Mouse (Mus musculus) right cerebral cortex, postnatal 10 days (tissue): ENCODE measurements at regions not wholly inside any gene's neighbourhood (a gene's known extent, or its start where the extent isn't known, plus 50 kb on each side); places are given as distances from the start of the nearest gene placed in this dataset.
"Not testable (repeated sequence)": the region's sequence is repeated elsewhere in the genome, so short reads cannot be mapped to it uniquely, and the experiment has no call there.

Experiments
- DNase-seq, 2 experiments: peaks; one replicate each; pipeline ENCODE4 v3.0.0; 2021; ENCODE audit warnings: low spot score in 2 of 2

DNA sequence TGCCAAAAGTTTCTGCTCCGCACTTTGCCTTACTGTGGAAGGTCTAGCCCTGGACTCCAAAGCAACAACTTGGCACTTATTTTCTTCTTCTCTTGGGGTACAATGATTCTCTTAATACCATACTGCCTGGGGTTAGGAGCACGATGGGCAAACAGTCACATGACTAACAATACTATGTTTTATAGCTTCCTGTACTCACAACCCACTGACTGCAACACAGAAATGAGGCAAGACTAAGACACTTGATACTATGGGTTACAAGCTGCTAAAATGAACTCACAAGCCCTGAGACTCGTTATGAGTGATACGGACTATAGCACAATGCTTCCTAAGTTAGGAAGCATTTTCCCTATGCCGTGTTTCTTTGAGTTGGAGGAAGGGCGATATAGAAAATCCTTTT is 222.3 kb upstream of the Zpld1 start:
- no peak for DNase-seq

GRCm38 (mm10) chr16:55519646-55520045 is 221.9 kb upstream of the Zpld1 start:
- no peak for DNase-seq

- DNase-seq = no peak
Measured at GRCm38 (mm10) chr16:55516994-55517393, 219.2 kb upstream of the Zpld1 start.

- no peak for DNase-seq
Measured at GRCm38 (mm10) chr16:55515228-55515696, 217.5 kb upstream of the Zpld1 start.

DNA sequence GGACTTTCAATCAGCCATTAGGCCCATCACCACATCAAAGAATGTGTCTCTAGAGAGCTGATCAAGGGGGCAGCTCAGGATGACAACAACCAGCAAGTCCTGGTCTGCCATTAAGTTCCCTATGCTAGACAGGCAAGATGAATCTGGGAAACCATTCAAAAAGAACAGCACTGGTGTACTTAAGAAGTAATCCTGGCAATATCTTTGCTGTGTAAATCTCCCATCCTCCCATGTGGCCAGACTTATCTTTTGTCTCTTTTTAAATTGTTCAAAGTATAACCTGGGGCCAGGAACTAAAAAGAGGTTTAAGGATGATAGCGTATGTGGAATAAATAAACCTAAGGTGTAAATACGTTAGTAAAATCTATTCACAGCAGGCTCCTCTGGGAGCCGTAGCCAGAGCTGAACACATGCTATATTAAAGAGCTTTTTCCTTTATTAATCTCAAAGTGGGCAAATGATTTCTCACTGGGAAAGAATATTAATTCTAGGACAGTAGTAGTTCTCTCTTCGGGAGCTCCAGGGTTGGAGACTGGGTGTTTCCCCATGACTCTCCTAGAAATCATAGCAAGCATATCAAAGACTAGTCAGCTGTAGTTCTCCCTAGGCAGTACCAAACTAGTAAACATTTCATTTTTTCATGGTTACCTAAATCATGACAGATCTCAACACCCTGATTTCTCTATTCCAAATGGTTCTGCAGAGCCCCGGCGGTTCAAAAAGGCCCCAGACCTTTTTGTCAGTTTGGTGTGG is 216.8 kb upstream of the Zpld1 start:
- no peak for DNase-seq

DNA sequence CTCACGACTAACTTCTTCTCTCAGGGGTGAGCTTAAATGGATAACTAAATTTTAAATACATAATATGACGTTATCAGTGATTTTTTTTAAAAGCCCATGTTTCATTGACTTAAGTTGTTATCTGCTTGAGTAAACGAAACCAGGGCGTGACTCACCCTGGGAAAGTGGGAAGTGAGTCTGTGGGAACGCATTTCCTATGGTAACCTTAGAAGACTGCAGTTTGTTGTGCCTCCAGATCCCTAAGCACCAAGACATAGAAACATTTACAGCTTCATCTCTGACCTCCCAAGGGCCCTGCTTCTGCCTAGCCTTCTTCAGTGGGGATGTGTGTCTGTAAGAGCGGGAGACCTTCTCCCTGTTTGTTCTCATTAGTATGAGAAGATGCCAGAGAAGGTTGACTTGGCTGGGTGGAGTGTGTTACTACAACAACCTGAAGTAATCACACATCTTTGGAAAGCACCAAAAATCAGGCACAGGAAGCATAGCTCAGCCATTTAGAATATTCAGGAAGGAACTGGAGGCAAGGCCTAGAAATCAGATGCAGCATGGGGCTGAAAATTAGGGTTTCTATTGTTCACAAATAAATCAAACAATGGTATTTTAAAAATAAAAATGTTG is 207.1 kb upstream of the Zpld1 start:
- no peak for DNase-seq

DNA sequence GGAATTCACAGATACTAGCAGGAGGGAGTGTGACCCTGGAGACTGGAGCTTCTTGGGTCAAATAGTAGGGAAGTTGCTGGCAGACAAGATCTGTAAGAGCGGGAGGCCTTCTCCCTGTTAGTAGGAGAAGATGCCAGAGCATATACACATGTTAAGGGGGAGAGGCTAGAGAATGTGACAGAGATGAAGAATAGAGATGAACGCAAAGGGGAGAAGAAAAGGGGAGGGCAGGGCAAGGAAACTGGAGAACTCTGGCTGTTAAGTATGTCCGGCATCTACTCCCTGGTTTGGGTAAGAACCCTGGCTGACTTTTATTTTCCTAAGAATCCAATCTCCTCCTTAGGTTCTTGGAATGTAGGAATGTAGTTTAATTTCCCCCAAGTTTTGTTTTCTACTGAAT is 206.5 kb upstream of the Zpld1 start:
- no peak for DNase-seq

GRCm38 (mm10) chr16:55503273-55503672 is 205.5 kb upstream of the Zpld1 start:
- no peak for DNase-seq

DNA sequence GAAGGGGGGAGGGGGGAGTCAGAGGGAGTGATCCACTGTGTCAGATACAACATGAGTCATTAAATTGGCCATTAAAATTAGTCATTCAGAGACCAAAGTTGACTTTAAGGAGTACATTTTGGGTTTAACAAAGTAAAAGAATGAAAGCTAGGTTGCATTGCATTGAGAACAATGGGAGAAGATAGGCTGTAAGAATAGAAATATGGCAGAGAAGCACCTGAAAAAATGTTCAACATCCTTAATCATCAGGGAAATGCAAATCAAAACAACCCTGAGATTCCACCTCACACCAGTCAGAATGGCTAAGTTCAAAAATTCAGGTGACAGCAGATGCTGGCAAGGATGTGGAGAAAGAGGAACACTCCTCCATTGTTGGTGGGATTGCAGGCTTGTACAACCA is 202.0 kb upstream of the Zpld1 start:
- DNase-seq = not testable (repeated sequence)

- DNase-seq = no peak
Measured at GRCm38 (mm10) chr16:55495051-55495450, 197.3 kb upstream of the Zpld1 start.

DNA sequence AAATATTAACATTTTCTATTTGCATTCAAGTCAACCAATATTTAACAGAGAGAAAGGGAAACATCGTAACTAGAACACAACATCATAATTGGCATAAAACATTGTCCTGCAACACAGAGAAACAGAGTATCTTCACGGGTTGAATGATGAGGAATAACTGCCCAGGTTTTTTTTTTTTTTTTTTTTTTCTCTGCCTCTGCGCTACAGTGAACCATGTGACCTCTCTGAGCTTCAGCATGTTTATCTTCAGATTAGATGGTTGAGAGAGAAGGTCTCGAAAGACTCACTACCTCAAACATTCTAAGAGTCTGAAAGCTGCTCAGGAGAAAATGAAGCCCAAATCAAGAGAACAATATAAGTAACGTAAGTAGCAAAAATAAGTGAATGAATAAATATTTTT is 196.4 kb upstream of the Zpld1 start:
- no peak for DNase-seq

DNA sequence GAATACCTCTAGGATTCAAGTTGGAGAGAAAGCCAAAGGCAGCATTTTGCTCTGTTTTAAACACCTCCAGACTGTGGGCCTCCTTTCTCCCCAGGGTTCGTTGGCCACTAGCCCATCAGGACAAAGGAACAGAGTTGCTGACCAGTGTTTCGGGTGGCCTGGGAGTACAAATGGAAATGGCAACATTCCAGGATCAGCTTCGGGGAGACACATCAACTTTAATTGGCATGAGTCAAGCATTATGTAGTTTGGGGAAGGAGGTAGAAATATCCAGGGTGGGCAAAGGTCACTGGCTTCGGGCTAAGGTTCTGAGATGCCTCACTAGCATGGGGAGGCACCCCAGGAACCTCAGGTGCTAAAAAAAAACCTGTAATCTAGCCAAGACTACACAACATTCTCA is 194.3 kb upstream of the Zpld1 start:
- no peak for DNase-seq

DNA sequence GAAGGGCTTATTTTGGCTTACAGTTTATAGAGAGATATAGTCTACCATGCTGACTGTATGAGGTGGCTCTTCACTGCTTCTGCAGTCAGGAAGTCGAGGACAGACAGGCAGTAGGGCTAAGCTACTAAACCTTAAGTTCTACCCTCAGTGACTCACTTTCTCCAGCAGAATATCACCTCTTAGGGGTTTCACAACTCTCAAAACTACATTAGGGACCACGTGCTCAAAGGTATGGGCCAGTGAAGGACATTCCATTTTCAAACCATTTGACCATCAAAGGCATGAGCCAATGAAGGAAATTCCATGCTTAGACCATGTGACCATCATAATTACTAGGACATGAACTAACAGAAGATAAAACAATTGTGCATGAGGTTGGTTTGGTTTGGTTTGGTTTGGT is 186.6 kb upstream of the Zpld1 start:
- DNase-seq = no peak

DNA sequence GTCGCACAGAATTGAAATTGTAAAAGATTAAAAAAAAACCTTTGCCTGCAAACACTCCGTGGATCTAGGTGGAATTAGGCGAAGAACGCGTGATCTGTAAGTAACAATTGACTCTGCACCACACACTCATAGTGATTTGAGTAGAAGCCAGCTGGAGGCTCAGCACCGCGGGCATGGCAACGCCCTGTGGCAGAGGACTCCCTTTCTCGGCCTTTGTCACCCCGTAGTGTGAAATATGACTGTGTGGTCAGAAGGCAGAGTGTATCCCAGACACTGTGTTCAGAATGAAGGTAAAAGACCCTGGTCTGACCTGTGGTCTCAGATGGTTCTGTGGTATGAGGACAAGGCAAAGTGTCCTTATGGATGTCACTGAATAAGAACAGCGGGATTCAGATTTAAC is 183.0 kb upstream of the Zpld1 start:
- no peak for DNase-seq

DNA sequence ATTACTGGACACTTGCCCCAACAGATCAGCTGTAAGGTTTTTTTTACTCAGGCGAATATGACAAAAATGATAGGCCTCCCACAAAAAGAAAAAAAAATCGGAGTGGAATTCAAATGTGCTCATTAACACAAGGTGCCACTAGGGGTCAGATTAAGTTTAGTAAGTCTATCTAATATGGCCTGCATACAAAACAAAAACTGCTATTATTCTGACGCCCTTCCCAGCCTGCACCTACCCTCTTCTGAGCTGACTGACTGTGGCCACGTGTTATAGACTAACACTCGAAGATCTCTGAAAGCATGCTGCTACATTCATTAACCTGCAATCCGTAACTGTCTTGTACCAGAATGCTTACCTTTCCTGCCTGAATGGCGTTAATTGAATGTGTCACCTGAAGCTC is 182.5 kb upstream of the Zpld1 start:
- DNase-seq = no peak

GRCm38 (mm10) chr16:55476544-55477208 is 178.9 kb upstream of the Zpld1 start:
- peak; percentile 55 to 57 for DNase-seq

DNA sequence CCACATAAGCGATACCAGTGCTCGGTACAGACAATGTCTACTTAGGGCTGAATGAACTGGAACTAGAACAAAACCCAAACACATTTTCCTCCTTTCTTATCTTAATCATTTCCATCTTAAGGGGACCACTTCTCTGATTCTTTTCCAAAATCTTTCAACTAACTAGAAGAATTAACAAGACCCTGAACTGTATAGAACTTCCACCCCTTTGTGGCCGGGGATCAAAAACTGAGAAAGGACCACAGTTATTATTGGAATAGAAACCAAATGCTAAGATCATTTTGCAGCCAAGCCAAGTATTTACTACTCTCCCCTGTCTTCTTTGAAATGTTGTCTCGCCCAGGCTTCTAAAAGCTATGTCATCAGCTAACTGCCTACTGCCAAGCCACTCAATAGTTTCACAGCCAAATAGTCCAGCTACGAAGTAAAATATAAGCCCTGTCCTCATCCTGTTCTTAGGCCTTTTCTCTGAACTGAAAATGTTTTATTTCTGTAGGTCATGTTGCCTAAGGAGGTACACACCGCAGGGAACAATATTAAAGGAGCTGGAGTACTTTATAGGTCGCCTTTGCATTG is 177.3 kb upstream of the Zpld1 start:
- DNase-seq = no peak

GRCm38 (mm10) chr16:55471396-55471795 is 173.6 kb upstream of the Zpld1 start:
- DNase-seq = no peak

DNA sequence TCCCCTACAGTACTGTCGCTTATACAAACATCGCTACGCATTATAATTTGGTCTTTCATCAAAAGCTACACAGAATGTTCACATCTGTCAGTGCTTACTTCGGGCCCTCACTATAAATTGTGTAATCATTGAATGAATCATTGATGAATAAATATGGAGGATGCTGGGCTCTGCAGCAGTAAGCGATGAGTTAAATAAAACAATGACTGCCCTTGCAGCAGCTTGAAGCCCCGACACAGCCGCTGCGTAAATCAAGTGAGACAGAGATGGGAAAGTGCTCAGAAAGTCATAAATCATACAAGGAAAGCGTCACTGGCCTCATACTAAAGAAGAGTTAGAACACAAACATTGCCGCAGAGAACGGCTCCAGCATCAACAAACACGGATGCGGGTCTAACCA is 172.9 kb upstream of the Zpld1 start:
- no peak for DNase-seq

DNA sequence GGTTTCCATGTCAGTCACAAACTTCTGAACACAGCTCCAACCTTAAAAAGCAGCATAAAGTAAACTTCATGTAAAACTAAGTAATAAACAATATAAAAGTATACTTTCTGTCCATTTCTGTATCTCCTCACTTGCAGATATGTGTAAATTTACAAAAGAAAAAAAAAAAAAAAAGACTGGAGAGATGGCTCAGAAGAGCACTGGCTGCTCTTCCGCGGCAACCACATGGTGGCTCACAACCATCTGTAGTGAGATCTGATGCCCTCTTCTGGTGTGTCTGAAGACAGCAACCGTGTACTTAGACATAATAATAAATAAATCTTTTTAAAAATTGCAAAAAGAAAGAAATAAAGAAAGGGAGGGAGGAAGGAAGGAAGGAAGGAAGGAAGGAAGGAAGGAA is 171.9 kb upstream of the Zpld1 start:
- DNase-seq = no peak

DNA sequence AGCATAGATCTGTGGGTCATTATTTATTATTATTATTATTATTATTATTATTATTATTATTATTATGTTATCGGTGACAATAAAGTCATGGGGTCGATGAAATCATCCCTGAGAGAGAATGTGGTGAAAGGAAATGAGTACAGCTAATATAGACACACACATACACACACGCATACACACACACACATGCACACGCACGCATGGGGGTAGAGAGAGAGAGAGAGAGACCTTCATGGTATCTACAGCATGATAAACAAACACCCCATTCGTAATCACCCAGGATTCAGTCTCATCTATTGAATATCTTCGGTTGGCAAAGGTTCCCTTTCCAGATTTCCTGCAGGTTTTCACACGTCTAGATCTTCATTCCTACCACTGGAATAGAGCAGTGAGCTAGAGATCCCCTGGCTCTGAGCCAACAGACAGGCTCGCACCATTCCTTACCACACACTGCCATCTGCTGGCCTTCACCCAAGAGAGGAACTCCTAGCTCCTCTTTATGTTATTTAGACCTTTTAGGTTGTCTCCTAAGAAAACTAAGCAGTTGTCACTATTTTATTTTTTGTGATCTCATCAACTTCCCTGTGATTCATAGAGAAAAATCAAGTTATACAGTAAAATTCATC is 171.2 kb upstream of the Zpld1 start:
- peak; percentile 94 to 95 for DNase-seq

DNA sequence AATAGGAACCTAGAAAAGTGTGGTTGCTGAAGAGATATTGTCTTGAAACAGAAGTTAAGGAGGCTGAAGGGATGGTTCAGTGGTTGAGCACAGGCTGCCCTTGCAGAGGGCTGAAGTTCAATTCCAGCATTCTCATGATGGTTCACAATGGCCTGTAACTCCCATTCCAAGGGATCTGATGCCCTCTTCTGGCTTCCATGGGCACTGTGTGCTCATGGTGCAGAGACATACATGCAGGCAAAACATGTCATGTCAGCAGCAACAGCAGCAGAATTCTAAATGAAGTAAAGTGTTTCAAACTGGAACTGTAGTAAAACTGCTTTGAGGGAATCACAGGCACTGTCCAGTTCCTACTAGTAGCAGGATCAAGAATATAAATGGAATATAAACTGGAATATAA is 162.7 kb upstream of the Zpld1 start:
- DNase-seq = peak in 1 of 2 experiments; percentile 31
